8 mouse cellular contexts compared by ENCODE assay signal in the genomic region with DNA sequence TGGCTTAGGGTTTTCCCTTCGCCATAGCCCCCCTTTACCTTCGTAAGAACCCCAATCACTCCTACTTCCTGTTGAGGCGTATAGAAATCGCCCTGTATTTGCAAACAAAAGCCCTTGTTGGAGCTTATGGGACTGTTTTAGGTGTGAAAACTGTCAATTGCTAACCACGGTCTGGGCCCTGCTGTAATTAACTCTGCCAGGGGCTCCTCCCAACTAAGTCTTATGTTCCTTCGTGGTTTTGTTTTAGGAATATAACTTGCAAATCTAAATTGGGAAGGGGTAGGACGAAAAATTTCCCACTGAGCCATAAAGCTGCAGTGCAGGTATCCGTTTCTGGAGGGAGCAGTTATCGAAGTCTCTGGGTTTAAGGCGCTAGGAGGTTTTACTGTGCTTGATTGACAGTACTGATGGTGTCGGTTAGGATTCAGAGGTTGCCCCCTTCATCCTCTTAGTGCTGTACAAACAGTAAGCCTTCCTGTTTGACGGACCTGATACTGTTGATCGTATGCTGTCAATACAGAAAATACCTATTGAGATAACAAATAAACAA. TPM values are rescaled to one million over a fixed set of nuclear protein-coding genes. Genes with fewer than 3 reads are reported as not detected.
A peak's percentile ranks its signal among the peaks of the same experiment; 100 is the strongest.
DNase-seq lines count a peak whose midpoint lies in the region; ATAC-seq and TF ChIP-seq lines count a peak whose summit lies in the region.

No protein-coding gene starts in this region.

- no peak for TF ChIP-seq POLR2A in testis, adult 2 months (IDR thresholded peaks at IDR 0.05; ENCODE audit: control insufficient read depth, low read depth, low read length)

- no peak for ATAC-seq in hindbrain, embryonic 15.5 days (ENCODE audit: low FRiP score, low read depth)
- ATAC-seq in midbrain, embryonic 12.5 days (ENCODE audit: low FRiP score, low read depth) = 0 out of 2 replicates have a peak, but pooled peaks have one; percentile 5

- no peaks in the 10 kb centered on the region for H3K9me3 ChIP-seq in hindbrain, embryonic 15.5 days
- no peaks in the 10 kb centered on the region for H3K9me3 ChIP-seq in midbrain, embryonic 12.5 days

- peaks cover 2% of the 10 kb centered on the region; the same call in 1 of the 2 replicates for H3K36me3 ChIP-seq in testis, adult 2 months (ENCODE audit: control insufficient read depth, insufficient read depth, low read length)
- peaks cover 25% of the 10 kb centered on the region for H3K36me3 ChIP-seq in hindbrain, embryonic 15.5 days
- peaks cover 33% of the 10 kb centered on the region for H3K36me3 ChIP-seq in midbrain, embryonic 12.5 days

- TF ChIP-seq CTCF in testis, adult 2 months (IDR thresholded peaks at IDR 0.05; ENCODE audit: control insufficient read depth, insufficient read depth, insufficient replicate concordance, low read depth, low read length) = no peak

- peak overlapping the region; percentile 99 for H3K27ac ChIP-seq in testis, adult 2 months (ENCODE audit: control insufficient read depth, insufficient read depth, low read depth, low read length)
- peak overlapping the region; percentile 100 for H3K27ac ChIP-seq in hindbrain, embryonic 15.5 days (replicated peaks)
- peak overlapping the region; percentile 100 for H3K27ac ChIP-seq in midbrain, embryonic 12.5 days (replicated peaks)

- peak overlapping the region; percentile 95 for H3K4me3 ChIP-seq in testis, adult 2 months (ENCODE audit: control insufficient read depth, low read depth, low read length)
- H3K4me3 ChIP-seq in hindbrain, embryonic 15.5 days = peak overlapping the region; percentile 100
- peak overlapping the region; percentile 98 for H3K4me3 ChIP-seq in midbrain, embryonic 12.5 days

- peak overlapping the region; percentile 95 for H3K4me2 ChIP-seq in hindbrain, embryonic 15.5 days
- peak overlapping the region; percentile 60 for H3K4me2 ChIP-seq in midbrain, embryonic 12.5 days (replicated peaks)

- no peak for DNase-seq in testis, postnatal 14 days (ENCODE audit: low spot score)
- peak; percentile 62 for DNase-seq in embryo, embryonic 10 days (ENCODE audit: low spot score)
- DNase-seq in frontal cortex, postnatal 14 days (ENCODE audit: low spot score in 2 of 2) = no peak
- DNase-seq in right cerebral cortex, postnatal 36 days (ENCODE audit: low spot score in 2 of 2) = no peak
- DNase-seq in spleen, adult 12 weeks (ENCODE audit: low spot score) = no peak

- peak overlapping the region; percentile 100 for H3K9ac ChIP-seq in hindbrain, embryonic 15.5 days
- H3K9ac ChIP-seq in midbrain, embryonic 12.5 days (replicated peaks) = peak overlapping the region; percentile 100

- H3K27me3 ChIP-seq in testis, adult 2 months (ENCODE audit: control insufficient read depth, insufficient read depth, low read length) = no peaks in the 10 kb centered on the region
- H3K27me3 ChIP-seq in hindbrain, embryonic 15.5 days = no peaks in the 10 kb centered on the region
- H3K27me3 ChIP-seq in midbrain, embryonic 12.5 days = no peaks in the 10 kb centered on the region

- under 1% methylated on average over 13 of the region's 13 CpGs for WGBS in hindbrain, embryonic 15.5 days
- under 1% methylated on average over 13 of the region's 13 CpGs for WGBS in midbrain, embryonic 12.5 days

- peaks cover 3% of the 10 kb centered on the region for H3K4me1 ChIP-seq in testis, adult 2 months (ENCODE audit: control insufficient read depth, insufficient read depth, low read length)
- peaks cover 50% of the 10 kb centered on the region for H3K4me1 ChIP-seq in hindbrain, embryonic 15.5 days (replicated peaks)
- peaks cover 31% of the 10 kb centered on the region for H3K4me1 ChIP-seq in midbrain, embryonic 12.5 days

RNA-seq across cellular contexts. Expression of gene Ddx6, which starts 1.0 kb away (rescaled TPM):
- polyA plus RNA-seq in testis, adult 2 months (2012; rRNA removed) = 9.0 and 11.7 TPM in 2 replicates
- polyA plus RNA-seq in hindbrain, embryonic 15.5 days (2015; fragmentation: Nextera tagmentation; extraction: Ambion mirVana) = 13.6 and 18.5 TPM in 2 replicates
- 23.8 and 25.2 TPM in 2 replicates for polyA plus RNA-seq in midbrain, embryonic 12.5 days (2016; fragmentation: Nextera tagmentation; extraction: Ambion mirVana)

RNA-seq across cellular contexts. Expression of gene Cxcr5, which starts 44.0 kb away (rescaled TPM):
- 8.6 and 11.2 TPM in 2 replicates for polyA plus RNA-seq in testis, adult 2 months (2012; rRNA removed)
- polyA plus RNA-seq in hindbrain, embryonic 15.5 days (2015; fragmentation: Nextera tagmentation; extraction: Ambion mirVana) = 0.09 TPM in 1 of 2 replicates, not detected in the other
- polyA plus RNA-seq in midbrain, embryonic 12.5 days (2016; fragmentation: Nextera tagmentation; extraction: Ambion mirVana) = not detected in 2 replicates
